Mouse (Mus musculus) T-helper 17 cell (primary cell): ENCODE data around the gene Cebpe.

ENCODE experiments used
- in situ Hi-C, 2 experiments: fragments of 300-600 bp; cut with MboI, MseI; formaldehyde crosslinking; loops; 1 replicate in 1 of 2; 2 replicates in 1 of 2; pipeline ENCODE4 v1.15.1; 2025; ENCODE audit warnings: high pct_unique_total_duplicates in 2 of 2

The Cebpe gene

GRCm38 (mm10) chr14:54678657-54679304, 33.2 kb downstream of the Cebpe start:
- in situ Hi-C loops = no loop called here

GRCm38 (mm10) chr14:54676290-54676689, 35.7 kb downstream of the Cebpe start:
- in situ Hi-C loops = no loop called here

GRCm38 (mm10) chr14:54674317-54674716, 37.7 kb downstream of the Cebpe start:
- in situ Hi-C loops = no loop called here

- in situ Hi-C loops = no loop called here
These were observed 42.6 kb downstream of the Cebpe start for GRCm38 (mm10) chr14:54669381-54669780.

GRCm38 (mm10) chr14:54664477-54665222, 47.3 kb downstream of the Cebpe start:
- in situ Hi-C loops = no loop called here
